Mouse (Mus musculus) frontal cortex, postnatal 36 days (tissue): ENCODE data around the gene Dnase2b.

Experiments used
- DNase-seq, 2 experiments: peaks; one replicate each; pipeline ENCODE4 v3.0.0; 2022; ENCODE audit warnings: low spot score in 2 of 2

Gene Dnase2b

GRCm38 (mm10) chr3:146615496-146615895 is at the start of gene Dnase2b:
Gene Dnase2b (minus strand): TSS chr3:146615596.
- no peak for DNase-seq

- no peak for DNase-seq
Observed at GRCm38 (mm10) chr3:146661907-146662306, 46.5 kb upstream of the Dnase2b start.

GRCm38 (mm10) chr3:146661001-146661400 is 45.6 kb upstream of the Dnase2b start:
- DNase-seq = no peak

GRCm38 (mm10) chr3:146659321-146659720 is 43.9 kb upstream of the Dnase2b start:
- DNase-seq = no peak

DNA sequence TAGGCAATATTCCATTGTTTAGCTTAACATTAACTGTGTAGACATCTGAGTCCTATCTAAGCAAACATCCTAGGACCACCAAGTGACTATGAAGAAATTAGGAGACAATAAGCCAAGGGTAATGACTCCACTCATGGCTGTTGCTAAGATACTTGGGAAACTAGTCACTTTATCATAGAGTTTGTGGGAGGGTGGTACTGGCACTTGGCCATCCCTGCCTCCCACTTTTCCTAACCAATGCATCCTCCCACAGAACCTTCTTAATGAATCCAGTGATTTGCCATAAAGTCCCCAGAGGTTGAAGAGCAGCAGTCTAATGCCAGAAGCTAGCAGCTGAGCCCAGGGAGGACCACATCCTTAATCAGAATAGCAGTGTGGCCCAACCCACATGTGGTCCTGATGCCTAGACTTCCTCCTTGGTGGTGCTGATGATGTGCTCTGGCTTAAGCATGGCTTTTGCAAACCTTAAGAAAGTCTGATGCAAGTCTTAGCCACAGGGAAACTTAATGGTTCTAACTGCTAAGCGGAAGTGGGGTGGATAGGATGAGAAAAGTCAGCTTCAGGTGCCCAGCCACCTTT is 42.8 kb upstream of the Dnase2b start:
- no peak for DNase-seq

GRCm38 (mm10) chr3:146657433-146657832 is 42.0 kb upstream of the Dnase2b start:
- DNase-seq = no peak

DNA sequence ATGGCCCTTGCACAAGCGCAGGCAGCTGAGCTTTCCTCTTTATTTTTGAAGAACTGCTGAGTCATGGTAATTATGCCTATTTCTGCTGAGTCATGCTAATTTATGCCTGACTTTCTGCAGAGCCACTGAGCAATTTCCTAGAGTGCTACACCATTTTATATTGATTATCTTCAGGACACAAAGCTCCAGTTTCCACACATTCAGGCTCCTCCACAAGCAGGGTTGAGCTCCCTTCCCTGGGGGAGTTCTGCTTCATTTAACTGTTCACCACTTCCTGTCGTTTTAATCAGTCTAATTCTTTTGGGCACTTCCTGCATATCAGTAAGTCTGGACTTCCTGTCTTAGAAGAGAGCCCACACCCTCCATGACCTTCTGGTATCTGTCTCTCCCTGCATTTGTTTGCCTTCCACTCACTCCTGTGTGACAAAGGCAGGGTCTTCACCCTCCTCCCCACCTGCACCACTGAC is 39.7 kb upstream of the Dnase2b start:
- DNase-seq = no peak

GRCm38 (mm10) chr3:146653692-146654091 is 38.3 kb upstream of the Dnase2b start:
- DNase-seq = no peak

DNA sequence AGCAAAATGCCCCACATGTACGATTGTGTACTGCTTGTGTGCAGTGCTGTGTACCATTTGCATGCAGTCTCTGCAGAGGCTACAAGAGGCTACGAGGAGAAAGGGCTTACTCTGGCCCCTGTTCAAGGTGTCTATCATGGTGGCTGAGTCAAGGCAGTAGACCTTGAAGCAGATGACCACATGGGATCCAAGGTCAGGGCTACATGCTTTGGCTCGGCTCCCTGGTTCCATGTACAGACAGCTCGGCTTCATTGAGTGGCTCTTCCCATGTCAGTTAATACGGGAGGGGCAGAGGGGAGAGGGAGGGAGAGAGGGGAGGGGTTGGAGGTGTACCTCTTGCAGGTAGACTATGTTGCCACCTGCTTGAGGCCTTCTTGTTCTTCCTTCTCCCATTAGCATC is 37.0 kb upstream of the Dnase2b start:
- DNase-seq = no peak

DNA sequence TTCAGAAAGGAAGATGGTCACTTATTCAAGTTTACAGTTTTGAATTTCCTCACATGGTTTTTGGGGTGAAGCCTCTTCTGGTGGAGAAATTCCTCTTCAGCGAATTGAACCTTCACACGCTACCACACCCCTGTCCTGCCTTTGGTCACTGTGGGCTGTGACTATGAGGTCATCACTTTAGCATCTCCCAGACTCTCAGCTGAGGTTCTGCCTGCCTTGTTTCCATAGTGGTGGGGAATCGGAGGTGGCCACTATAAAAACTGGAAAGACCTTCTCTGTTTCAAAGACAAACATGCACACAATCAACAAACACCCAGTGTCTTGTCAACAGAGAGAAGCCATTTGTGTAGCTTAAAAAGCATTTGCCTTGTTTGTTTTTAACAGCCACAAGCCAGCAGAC is 35.8 kb upstream of the Dnase2b start, which contains the start of gene 4930503B20Rik:
Gene 4930503B20Rik (minus strand): TSS at position 101 of the 400 bp plus-strand sequence.
- no peak for DNase-seq

DNA sequence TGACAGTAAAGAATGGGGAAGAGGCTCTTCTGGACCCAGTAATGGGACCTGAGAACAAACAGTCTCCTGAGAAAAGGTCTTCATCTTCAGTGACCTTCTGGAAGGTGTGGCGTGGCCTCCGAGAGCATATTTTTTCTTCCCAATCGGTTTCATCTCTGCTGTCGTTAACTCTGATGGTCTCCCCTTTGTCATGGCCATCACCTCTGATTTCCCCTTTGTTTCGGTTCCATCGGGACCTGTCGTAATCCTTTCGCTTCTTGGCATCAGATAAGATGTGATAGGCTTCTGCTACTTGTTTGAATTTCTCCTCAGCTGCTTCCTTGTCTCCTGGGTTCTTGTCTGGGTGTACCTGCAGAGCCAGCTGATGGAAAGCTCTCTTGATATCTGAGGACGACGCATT is 35.3 kb upstream of the Dnase2b start:
- no peak for DNase-seq

- no peak for DNase-seq
Observed at GRCm38 (mm10) chr3:146649311-146649894, 34.0 kb upstream of the Dnase2b start.

GRCm38 (mm10) chr3:146641818-146642427 is 26.5 kb upstream of the Dnase2b start:
- DNase-seq = no peak

GRCm38 (mm10) chr3:146632506-146632905 is 17.1 kb upstream of the Dnase2b start:
- DNase-seq = no peak

DNA sequence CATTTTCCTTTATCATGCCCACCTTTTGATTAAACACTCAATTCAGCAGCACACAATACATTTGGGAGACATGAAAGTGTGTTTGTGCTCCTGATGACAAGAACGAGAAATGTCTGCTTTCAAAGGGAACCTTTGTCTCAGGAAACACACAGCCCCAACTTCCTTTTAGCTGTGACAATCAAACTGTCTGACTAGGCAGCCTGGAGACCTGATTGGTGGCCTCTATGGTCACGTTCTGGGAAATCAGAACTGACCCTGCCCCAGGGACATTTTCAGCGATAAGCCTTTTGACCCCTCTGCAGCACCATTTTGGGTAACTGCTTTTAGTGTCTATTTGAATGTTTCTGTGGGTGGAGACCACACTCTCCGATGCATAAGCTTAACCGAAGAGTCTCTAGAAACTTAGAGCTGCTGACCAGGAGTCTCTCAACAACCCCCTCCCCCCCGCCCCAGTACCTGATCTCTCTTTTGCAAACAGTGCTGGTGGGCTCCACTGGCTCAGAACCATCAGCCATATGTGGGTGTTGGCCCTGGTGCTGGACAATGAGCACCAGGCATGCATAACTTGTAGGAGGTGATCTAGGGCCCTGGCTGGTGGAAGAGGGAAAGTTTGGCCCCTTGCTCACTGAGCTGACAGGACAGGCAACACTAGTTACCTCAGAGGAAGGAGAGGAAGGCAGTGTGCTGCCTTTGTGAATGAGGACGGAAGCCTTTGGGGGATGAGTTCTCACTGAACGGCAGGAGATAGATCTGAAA is 13.0 kb upstream of the Dnase2b start:
- no peak for DNase-seq

- DNase-seq = peak; percentile 39 to 60
Observed at GRCm38 (mm10) chr3:146625766-146626165, 10.4 kb upstream of the Dnase2b start.

DNA sequence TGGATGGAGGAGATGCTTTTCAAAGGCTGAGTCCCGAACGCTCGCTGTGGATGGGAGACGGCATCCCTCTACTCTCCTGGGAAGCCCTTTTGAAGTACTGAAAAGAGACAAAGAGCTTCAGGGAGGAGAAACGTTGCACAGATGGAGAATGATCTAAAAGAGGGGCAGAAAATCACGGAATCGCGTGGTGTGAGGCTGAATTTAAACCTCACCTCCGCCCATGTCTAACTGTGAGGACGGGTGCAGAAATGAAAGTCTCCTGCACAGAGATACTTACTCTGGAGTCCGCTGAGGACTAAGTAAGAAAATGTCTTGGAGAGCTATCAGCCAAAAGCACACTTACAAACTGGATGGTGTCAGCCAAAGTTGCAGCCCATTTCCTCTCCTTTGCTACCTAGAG is 6.6 kb upstream of the Dnase2b start:
- peak; percentile 51 to 74 for DNase-seq

- peak in 1 of 2 experiments; percentile 92 for DNase-seq
Observed at GRCm38 (mm10) chr3:146620555-146621249, 5.3 kb upstream of the Dnase2b start.

DNA sequence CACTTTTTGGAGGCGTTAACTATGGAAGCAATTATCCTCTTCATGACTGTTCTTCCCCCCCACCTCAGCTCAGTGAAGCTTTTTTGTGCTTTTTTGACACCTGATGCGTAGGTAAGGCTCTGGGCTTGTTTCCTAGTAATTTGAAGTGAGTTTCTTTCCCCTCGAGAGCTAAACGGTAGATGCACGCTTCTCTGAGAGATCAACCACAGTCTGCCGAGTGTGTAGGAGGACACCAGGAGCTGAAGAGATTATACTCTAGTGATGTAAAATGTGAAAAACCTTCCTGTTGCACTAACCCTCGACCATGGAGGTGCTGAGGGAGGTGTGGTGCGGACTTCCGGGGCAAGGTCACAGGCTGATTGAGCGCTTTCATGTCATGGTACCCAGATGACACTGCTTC is 4.7 kb upstream of the Dnase2b start:
- peak in 1 of 2 experiments; percentile 80 for DNase-seq

DNA sequence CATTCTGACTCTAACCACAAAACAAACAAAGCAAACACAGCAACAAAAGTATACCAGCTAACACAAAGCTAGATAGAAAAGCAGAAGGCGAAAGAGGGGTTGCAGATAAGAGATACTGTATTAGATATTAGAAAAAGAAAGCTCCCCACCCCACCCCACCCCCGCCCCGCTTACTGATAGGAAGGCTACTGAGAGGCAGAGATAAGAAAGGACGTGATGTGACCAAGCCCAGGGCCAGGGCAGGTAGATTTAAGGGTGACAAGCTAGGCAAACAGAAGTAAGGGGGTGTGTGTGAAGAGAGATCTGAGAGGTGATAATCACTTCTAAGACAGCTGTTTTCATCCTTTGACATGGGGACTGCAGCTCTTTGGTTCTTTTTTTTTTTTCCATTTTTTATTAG is 3.0 kb upstream of the Dnase2b start:
- no peak for DNase-seq

DNA sequence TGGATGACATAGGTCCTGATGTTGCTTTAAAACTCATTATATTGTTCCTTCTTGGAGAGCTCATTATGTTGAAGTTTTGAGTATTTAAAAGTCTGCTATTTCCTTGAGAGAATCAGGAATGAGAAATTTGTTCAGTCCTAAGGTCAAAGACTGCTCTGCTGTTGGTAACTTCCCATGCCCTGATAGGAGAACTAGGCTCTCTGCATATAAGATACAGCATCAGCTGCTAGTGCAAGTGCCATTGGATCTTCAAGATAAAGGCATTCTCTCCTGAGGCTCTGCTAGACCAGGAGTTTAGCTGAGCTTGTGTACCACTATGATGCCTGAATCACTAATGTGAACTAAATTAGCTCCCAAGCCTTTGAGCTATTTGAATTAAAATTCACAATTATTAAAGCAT is 2.5 kb upstream of the Dnase2b start:
- no peak for DNase-seq
